Mouse (Mus musculus) stomach, postnatal 0 days (tissue): ENCODE data around the gene Gm3880.
"Not testable (repeated sequence)": the region's sequence is repeated elsewhere in the genome, so short reads cannot be mapped to it uniquely, and the experiment has no call there.

Source experiments
- CTCF ChIP-seq: IDR thresholded peaks from 2 replicates; pipeline ENCODE4 v1.5.1; 2016; ENCODE audit warnings: antibody characterized with exemption, low read depth, mild to moderate bottlenecking, moderate library complexity
- EP300 ChIP-seq: optimal IDR thresholded peaks from 2 replicates; pipeline ENCODE3; 2016; ENCODE audit warnings: antibody characterized with exemption

DNA sequence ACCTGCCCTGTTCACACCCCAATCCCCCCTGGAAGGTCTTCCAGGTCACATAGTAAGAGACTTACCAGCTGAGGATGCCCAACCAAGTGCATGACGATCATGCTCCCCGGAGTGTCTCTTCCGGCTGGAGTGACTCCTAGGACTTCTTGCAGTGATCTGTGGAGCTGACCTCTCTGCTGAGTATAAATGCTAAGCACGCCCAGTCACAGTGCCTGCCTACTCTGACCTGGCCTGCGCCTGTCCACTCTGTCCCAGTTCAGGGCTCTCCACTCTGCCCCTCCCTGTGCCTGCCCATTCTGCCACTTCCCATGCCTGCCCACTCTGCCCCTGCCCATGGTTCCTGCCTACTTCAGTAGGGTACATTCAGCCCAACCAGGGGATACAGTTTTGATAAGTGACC lies at the start of gene Gm3880:
- TF ChIP-seq CTCF, EP300: not testable (repeated sequence)
